Mouse (Mus musculus) monocyte, adult 2 months (primary cell): ENCODE data around the gene Plekho1.
A peak's percentile ranks its signal among the peaks of the same experiment; 100 is the strongest.
"Not testable (repeated sequence)": the region's sequence is repeated elsewhere in the genome, so short reads cannot be mapped to it uniquely, and the experiment has no call there.

Source experiments
- DNase-seq, 2 experiments: peaks; one replicate each; pipeline ENCODE4 v3.0.0; 2022; ENCODE audit warnings: low spot score in 2 of 2, low read depth in 1 of 2

The Plekho1 gene

GRCm38 (mm10) chr3:95985209-95986000 lies 10.4 kb downstream of the Plekho1 start:
- no peak for DNase-seq

DNA sequence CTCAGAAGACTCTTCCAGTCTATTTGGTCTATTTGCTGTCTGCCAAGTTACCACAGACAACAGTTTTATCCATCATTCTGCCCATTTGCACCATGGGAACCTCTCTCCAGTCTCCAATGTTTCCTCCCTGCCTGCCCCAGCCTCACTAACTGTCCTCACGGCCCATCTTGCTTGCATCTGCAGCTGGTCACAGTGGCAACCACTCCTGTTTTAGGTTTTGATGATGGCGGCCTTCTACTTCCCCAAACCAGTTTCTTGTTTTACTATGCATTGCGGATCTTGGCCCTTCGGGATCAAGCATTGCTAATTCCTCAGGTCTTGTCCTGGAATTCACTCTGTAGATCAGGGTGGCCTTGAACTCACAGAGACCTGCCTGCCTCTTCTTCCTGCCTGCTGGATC lies 13.7 kb downstream of the Plekho1 start:
- no peak for DNase-seq

GRCm38 (mm10) chr3:95980276-95980970 lies 15.4 kb downstream of the Plekho1 start:
- DNase-seq: no peak

- no peak for DNase-seq
Measured at GRCm38 (mm10) chr3:95978265-95978664, 17.5 kb downstream of the Plekho1 start.

DNA sequence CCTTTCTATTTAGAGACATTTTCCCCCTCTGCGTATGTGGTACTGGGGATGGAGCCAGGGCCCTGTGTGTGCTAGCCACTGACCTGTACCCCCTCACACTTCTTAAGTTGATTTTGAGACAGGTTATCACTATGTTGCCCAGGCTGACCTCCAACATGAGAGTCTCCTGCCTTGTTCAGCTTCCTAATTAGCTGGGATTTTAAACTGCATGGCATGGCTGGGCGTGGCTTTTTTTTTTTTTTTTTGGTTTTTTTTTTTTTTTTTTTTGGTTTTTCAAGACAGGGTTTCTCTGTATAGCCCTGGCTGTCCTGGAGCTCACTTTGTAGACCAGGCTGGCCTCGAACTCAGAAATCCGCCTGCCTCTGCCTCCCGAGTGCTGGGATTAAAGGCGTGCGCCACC lies 18.2 kb downstream of the Plekho1 start:
- not testable (repeated sequence) for DNase-seq

- peak in 1 of 2 experiments; percentile 47 for DNase-seq
Measured at GRCm38 (mm10) chr3:95977079-95977478, 18.7 kb downstream of the Plekho1 start.

DNA sequence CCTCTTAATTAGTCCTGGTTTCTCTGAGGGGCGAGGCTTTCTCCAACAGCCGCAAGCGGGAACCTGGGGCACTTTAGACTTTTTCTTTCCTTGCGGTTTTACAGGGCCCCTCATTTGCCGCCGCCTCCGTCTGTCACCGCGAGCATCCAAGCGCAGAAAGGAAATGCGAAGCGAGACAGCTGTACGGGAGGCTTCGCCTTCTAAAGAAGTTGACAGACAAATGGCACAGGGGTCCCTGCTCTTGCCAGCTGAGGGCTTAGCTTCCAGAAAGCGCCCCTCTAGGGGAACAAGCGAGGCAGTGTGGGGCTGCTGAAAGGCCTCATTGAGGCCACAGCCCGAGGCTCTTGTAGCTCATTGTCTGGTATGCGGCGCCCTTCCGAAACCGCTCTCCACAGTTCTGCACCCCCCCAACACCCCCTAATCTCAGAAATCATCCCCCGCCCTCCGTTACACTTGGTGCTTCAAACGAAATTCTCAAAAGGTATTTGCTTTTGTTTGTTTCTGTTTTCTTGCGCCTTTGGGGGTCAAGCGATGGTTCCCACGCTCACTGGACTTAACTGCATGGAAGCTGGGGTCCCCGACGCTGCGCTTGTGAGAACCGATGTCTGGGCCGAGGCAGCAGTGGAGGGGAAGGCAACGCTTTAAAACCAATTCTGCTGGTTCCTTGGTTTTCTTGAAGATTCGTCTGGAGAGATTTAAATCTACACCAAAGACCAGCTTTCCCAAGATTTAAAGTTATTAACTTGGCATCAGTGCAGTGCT lies 22.7 kb downstream of the Plekho1 start:
- no peak for DNase-seq

GRCm38 (mm10) chr3:95972251-95972872 lies 23.4 kb downstream of the Plekho1 start:
- DNase-seq: no peak

DNA sequence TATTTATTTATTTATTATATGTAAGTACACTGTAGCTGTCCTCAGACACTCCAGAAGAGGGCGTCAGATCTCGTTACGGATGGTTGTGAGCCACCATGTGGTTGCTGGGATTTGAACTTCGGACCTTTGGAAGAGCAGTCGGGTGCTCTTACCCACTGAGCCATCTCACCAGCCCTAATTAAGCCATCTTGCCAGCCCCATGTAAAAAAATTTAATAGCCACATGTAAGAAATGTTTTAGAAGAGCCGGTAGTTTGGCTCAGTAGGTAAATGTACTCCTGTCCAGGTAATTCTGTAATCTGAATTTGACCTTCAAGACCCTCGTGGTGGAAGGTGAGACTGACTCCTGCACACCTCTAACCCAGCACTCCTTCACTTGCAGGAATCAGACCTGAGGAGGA lies 25.1 kb downstream of the Plekho1 start:
- not testable (repeated sequence) for DNase-seq

DNA sequence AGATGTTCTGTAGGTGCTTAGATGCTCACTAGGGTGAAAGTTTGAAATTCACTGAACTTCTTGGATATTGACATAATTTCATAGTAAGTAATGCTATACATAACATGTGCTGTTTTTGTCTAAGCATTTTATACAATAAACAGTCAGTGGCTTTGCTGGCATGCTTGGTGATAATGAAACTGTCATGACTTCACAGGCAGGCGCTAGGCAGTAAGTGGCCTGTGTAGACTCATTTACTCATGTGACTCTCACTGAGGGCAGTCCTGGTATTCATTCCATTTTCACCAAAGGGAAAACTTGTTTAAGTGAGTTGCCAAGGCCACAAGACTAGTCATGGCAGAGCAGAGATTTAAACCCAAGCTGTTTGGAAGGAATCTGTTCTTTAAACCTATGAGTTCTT lies 26.5 kb downstream of the Plekho1 start:
- DNase-seq: no peak

GRCm38 (mm10) chr3:95965518-95966451 lies 30.0 kb downstream of the Plekho1 start:
- no peak for DNase-seq

- no peak for DNase-seq
Measured at GRCm38 (mm10) chr3:95963681-95964080, 32.1 kb downstream of the Plekho1 start.

GRCm38 (mm10) chr3:95963230-95963629 lies 32.6 kb downstream of the Plekho1 start:
- no peak for DNase-seq

DNA sequence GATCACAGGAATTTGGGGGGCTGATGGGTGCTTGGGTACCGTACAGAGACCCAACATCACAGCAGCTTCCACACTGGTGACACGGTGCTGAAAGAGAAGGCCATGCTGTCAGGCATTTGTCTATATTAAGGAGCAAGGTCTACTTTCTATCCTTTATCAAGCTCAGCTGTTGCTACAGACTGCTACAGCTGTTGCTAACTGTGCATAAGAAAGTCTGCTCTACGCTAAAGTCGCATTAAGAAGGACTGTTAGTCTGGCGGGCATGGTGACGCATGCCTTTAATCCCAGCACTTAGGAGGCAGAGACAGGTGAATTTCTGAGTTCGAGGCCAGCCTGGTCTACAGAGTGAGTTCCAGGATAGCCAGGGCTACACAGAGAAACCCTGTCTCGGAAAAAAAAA lies 33.6 kb downstream of the Plekho1 start:
- not testable (repeated sequence) for DNase-seq

- no peak for DNase-seq
Measured at GRCm38 (mm10) chr3:95959807-95960206, 36.0 kb downstream of the Plekho1 start.

GRCm38 (mm10) chr3:95959082-95959481 lies 36.7 kb downstream of the Plekho1 start:
- no peak for DNase-seq

GRCm38 (mm10) chr3:95957359-95958148 lies 38.2 kb downstream of the Plekho1 start:
- no peak for DNase-seq

- no peak for DNase-seq
Measured at GRCm38 (mm10) chr3:95955318-95955717, 40.5 kb downstream of the Plekho1 start.

- DNase-seq: not testable (repeated sequence)
Measured at GRCm38 (mm10) chr3:95954648-95955173, 41.1 kb downstream of the Plekho1 start.
